Mouse (Mus musculus) cerebellum, adult 18-20 months (tissue): Measurements from ENCODE around the gene Nudt3.

Experiments used
- DNase-seq, 2 experiments: peaks; one replicate each; pipeline ENCODE4 v3.0.0; 2021

Nudt3 gene

GRCm38 (mm10) chr17:27596376-27597190 is 26.7 kb downstream of the Nudt3 start:
- no peak for DNase-seq

GRCm38 (mm10) chr17:27595659-27596375 is 27.5 kb downstream of the Nudt3 start:
- peak in 1 of 2 experiments; percentile 46 for DNase-seq

- DNase-seq: no peak
Observed at GRCm38 (mm10) chr17:27592565-27592910, 30.8 kb downstream of the Nudt3 start.

DNA sequence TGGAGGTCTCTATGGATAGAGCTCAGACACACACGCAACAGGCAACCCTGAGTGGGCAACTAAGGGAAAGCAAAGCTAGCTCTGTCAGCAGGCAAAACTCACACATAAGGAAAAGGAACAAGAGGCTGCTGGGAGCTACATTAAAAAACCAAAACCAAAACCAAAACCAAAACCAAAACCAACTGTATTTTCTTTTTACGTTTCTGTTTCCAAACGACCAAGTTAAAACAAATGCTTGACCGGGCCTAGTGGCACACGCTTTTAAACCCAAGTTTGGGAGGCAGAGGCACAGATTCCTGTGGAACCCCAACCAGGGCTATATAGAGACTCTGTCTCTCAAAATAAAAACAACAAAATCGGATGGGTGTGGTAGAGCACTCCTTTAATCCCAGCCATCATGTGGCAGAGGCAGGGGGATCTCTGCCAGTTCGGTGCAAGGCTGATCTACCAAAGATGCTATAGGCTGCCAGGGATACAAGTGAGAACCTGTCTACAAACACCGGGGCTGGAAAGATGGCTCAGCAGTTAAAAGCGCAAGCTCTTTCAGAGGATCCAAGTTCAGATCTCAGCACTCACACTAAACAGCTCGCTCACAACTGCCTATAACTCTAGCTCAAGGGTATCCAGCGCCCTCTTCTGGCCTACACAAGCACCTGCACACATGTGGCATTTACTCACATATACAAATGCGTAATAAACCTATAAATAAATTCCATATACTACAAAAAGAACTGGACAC is 31.3 kb downstream of the Nudt3 start:
- DNase-seq: no peak

GRCm38 (mm10) chr17:27588231-27588630 is 35.1 kb downstream of the Nudt3 start:
- DNase-seq: no peak

DNA sequence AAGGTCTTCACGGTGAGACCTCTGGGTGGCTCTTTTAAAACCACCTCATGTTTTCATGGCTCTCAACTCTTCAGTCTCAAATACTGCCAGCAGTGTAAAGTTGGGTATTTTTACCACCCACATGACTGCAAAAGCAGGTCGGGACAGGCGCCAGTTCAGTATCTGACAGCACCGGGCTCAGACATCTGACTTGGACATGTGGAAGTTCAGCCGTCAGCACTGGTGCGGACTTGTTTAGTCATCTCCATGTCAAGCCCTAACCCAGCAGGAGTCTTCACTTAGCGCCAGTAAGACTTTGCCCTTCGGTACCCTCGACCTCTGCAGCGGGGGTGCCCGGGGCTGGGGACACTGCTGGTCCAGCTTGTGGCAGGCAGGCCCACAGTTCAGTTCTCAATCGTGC is 36.0 kb downstream of the Nudt3 start:
- peak in 1 of 2 experiments; percentile 53 for DNase-seq

DNA sequence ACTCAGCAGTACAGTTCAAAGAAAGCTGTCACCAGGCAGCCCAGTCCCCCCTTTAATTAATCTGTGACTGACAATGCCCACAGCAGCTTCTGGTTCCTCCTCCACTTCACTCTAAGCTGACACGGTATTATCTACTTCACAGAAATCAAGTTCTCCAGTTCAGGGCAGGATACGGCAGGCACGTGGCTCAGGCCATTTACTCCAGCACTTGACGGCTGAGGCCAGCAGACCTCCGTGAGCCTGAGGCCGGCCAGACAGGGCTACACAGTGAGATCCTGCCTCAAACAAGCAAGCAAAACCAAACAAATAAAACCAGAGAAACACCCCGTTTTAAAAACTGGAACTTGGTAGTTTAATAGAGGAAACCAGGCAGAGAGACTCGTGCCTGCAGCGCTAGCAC is 36.6 kb downstream of the Nudt3 start:
- no peak for DNase-seq

DNA sequence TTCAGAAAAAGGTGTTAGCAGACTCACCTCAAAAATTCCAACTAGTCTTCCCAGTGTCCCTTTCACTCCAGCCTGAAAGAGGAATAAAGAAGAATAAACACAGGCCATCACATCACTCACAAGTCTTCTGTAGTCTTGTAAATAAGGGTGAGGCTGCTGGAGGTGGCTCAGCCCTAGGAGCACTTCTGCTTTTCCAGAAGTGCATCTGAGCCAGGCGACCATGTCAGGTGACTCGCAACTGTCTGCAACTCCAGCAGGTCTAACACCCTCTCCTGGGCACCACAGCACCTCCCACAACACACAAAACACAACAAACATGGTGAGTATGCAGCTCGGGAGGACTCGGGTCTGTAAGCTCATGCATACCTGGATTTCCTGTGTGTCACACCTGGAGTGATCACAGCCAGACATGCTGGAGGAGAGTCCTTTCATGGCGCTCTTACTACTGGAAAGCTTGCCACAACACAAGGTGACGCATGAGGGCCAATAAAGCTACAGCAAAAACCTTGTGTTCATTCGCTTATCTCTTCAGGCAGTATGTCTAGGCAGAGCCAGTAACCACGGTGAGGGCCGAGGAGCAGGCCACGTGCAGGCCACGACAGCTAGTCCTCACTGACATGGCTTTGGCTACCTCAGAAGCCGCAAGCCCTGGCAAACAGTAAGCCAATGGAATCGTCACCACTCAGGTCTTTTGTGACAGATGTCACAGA is 40.0 kb downstream of the Nudt3 start:
- no peak for DNase-seq

- DNase-seq: no peak
Observed at GRCm38 (mm10) chr17:27580392-27581068, 42.8 kb downstream of the Nudt3 start.

GRCm38 (mm10) chr17:27579816-27580215 is 43.5 kb downstream of the Nudt3 start:
- peak; percentile 73 to 75 for DNase-seq

- no peak for DNase-seq
Observed at GRCm38 (mm10) chr17:27578487-27578886, 44.8 kb downstream of the Nudt3 start.

GRCm38 (mm10) chr17:27577468-27577867 is 45.8 kb downstream of the Nudt3 start:
- DNase-seq: no peak

DNA sequence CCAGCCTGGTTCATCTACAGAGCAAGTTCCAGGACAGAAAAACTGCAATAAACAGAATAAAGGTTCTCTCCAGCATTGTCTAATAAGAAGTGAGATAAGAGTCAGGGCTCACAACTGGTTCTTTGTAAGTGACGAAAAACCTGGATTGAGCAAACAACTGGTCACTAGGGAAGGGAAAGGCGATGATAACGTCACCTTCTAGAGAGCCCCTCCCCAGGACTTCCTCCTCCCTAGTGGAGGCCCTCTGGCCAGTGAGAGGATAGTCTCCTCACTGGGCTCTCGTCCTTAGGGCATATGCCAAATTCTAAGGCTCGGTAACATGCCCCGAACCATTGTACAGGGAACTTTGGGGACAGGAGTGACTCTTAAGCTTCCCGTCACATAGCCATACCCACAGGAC is 47.2 kb downstream of the Nudt3 start:
- no peak for DNase-seq

DNA sequence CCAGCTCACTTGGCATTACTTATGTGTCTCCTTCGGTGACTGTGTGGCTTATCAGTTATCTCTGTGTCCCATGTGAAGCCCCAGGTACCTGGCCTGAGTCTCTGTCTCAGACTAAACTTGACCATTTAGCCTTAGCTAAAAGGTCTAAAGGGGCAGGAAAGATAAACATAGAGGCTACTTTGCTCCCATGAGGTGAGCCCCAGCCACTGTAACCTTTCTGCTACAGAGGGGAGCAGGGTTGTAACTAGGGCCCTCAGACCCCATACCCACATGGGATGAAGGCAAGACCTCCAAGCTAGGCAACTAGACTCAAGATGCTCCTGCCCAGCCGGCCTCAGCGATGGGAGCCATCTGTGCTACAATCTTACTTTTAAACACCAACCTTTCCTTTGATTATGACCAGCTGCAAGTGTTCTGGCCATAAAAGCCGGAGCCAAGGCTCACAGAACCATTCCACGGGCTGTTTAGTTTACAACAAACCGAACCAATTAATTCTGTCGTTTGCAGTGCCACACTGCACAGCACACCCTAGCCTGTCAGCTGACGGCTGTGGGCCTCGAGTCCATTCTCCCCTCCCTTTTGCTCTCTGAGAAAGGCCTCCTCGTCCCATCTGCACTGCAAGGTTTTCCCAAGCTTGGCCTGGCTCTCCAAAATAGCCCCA is 48.0 kb downstream of the Nudt3 start:
- DNase-seq: no peak

DNA sequence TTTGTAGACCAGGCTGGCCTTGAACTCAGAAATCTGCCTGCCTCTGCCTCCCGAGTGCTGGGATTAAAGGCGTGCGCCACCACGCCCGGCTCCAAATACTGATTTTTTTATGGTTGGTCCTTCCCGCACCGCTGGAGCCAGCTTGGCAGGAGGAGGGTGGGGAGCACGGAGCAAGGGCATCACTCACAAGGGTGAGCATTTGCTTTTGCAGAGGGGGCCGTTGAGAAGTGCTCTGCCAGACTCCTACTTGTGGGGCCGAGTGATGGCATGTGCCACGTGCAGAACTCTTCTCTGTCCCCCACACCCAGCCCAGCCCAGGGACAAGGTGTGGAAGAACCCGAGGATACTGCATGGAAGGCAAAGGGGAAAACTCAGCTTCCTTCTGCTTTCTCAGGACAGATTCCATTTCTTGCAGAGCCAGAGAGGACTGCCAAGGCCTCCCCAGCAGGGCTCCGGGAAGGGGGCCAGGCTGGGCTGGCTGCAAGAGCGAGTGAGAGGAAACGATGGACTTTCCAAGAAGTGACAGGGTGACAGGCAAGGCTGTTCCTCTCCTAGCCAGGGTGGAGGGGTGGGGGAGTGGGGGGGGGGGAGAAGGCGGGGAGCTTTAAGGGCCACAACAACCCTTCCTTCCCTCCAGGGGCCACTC is 48.7 kb downstream of the Nudt3 start:
- peak; percentile 93 to 94 for DNase-seq

DNA sequence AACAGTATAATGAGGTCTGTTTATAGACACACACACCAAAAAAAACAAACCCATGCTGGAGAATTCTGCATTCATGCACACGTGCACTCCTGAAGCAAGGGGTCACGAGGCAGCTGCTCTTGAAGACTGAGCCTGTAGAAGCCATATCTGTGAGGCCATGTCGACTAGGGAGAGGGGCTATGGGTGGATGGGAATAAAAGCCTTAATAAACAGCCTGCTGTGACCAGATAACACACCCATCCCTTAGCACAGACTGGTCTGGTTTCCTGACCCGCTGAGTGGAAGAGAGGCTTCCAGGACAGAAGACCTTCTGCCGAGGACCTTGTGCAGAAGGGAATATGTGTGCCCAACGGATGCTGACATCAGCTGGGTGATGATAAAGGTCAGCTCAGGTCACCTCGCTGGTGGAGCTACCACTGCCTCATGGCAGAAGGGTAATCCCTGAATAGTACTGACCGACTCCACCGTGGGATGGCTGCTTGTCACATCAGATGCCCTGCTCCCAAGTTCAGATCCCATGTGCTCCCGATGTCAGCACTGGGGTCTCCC is 49.4 kb downstream of the Nudt3 start:
- DNase-seq: no peak

GRCm38 (mm10) chr17:27571315-27571714 is 52.0 kb downstream of the Nudt3 start:
- no peak for DNase-seq

- DNase-seq: peak in 1 of 2 experiments; percentile 50
Observed at GRCm38 (mm10) chr17:27568228-27568627, 55.1 kb downstream of the Nudt3 start.

GRCm38 (mm10) chr17:27565942-27566267 is 57.4 kb downstream of the Nudt3 start:
- DNase-seq: no peak

- peak; percentile 97 to 99 for DNase-seq
Observed at GRCm38 (mm10) chr17:27565163-27565941, 57.9 kb downstream of the Nudt3 start, which contains the start of gene AI413582. Gene AI413582, minus strand, starts transcription at chr17:27565756.
